Mouse (Mus musculus) embryonic facial prominence, embryonic 12.5 days (tissue): ENCODE data around the gene Fubp1. TPM values are rescaled to one million over a fixed set of nuclear protein-coding genes. Genes with fewer than 3 reads are reported as not detected.

Source experiments
- ATAC-seq: fragments of 200-750 bp; cut with Nextera tagmentation; 2 replicates; pipeline ENCODE4 v1.8.0; 2017; ENCODE audit not compliant: insufficient number of reproducible peaks, insufficient read depth, low FRiP score, low TSS enrichment
- H3K27ac ChIP-seq: fragments of 300-500 bp; sonication (generic); 2 replicates; pipeline ENCODE4 v1.5.1; 2016; ENCODE audit warnings: mild to moderate bottlenecking
- H3K27me3 ChIP-seq: fragments of 300-500 bp; sonication (generic); 2 replicates; pipeline ENCODE4 v1.6.1; 2016; ENCODE audit warnings: mild to moderate bottlenecking, moderate library complexity
- H3K36me3 ChIP-seq: fragments of 300-500 bp; sonication (generic); 2 replicates; pipeline ENCODE4 v1.6.1; 2016; ENCODE audit warnings: mild to moderate bottlenecking
- H3K4me1 ChIP-seq: fragments of 300-500 bp; sonication (generic); 2 replicates; pipeline ENCODE4 v1.6.1; 2016
- H3K4me2 ChIP-seq: fragments of 300-500 bp; sonication (generic); replicated peaks from 2 replicates; pipeline ENCODE4 v1.6.1; 2016; ENCODE audit warnings: mild to moderate bottlenecking, moderate library complexity
- H3K4me3 ChIP-seq: fragments of 300-500 bp; sonication (generic); 2 replicates; pipeline ENCODE4 v1.5.1; 2016; ENCODE audit warnings: mild to moderate bottlenecking
- H3K9ac ChIP-seq: fragments of 300-500 bp; sonication (generic); 2 replicates; pipeline ENCODE4 v1.6.1; 2016; ENCODE audit warnings: mild to moderate bottlenecking, moderate library complexity
- H3K9me3 ChIP-seq: fragments of 300-500 bp; sonication (generic); 2 replicates; pipeline ENCODE4 v1.6.1; 2016; ENCODE audit warnings: mild to moderate bottlenecking, moderate library complexity
- WGBS: fragments of 180-500 bp; shearing (Covaris S2); methylation state at CpG from one replicate; pipeline ENCODE4 v1.1.7; 2016; 5-methylcytosine and 5-hydroxymethylcytosine counted together
- polyA plus RNA-seq: library from polyadenylated mRNA; unstranded; fragments of >200 nt; fragmentation: Nextera tagmentation; extraction: Ambion mirVana; gene quantifications from 2 replicates; pipeline ENCODE4 v1.2.1, GENCODE M21; 2016

The Fubp1 gene
- polyA plus RNA-seq, 1 experiment from 2014 or later: 370 TPM

GRCm38 (mm10) chr3:152284306-152284705 lies 74.1 kb downstream of the Fubp1 start:
- Histone ChIP-seq H3K36me3 (peaks cover 37% of the 10 kb centered on the region), H3K4me1 (no peaks in the 10 kb centered on the region), H3K4me2 (no peak overlapping the region), H3K4me3 (no peak overlapping the region), H3K9me3 (no peaks in the 10 kb centered on the region), H3K9ac (no peak overlapping the region), H3K27ac (no peak overlapping the region), H3K27me3 (no peaks in the 10 kb centered on the region)
- 100% methylated on average over 1 of the region's 1 CpGs for WGBS
- ATAC-seq: no peak

- Histone ChIP-seq H3K36me3 (peaks cover 38% of the 10 kb centered on the region), H3K9me3 (no peaks in the 10 kb centered on the region), H3K9ac (no peak overlapping the region), H3K4me3 (no peak overlapping the region), H3K4me1 (no peaks in the 10 kb centered on the region), H3K27ac (no peak overlapping the region), H3K27me3 (no peaks in the 10 kb centered on the region), H3K4me2 (no peak overlapping the region)
- 57% methylated on average over 5 of the region's 5 CpGs for WGBS
- ATAC-seq: no peak
Measured at GRCm38 (mm10) chr3:152284759-152285158, 74.5 kb downstream of the Fubp1 start.

Other genes with a start within 250 kb of the Fubp1 start
- gene Gipc2, start 44.2 kb upstream of the Fubp1 start, polyA plus RNA-seq: 2.4 and 3.5 TPM in 2 replicates
- 29.4 and 33.0 TPM in 2 replicates for gene Dnajb4, start 120 bp upstream of the Fubp1 start, polyA plus RNA-seq
- gene Nexn, start 55.9 kb downstream of the Fubp1 start, polyA plus RNA-seq: 10.1 and 13.1 TPM in 2 replicates
- gene Miga1, start 130.0 kb downstream of the Fubp1 start, polyA plus RNA-seq: 24.7 and 24.8 TPM in 2 replicates
- 51.1 and 56.7 TPM in 2 replicates for gene Usp33, start 136.1 kb downstream of the Fubp1 start, polyA plus RNA-seq
- gene Zzz3, start 185.1 kb downstream of the Fubp1 start, polyA plus RNA-seq: 55.9 and 58.4 TPM in 2 replicates